Mouse (Mus musculus) small intestine, adult 2 months (tissue): Measurements from ENCODE around the gene Gap43.

Experiments used
- CTCF ChIP-seq: fragments of 200-500 bp; IDR thresholded peaks from 2 replicates; pipeline ENCODE4 v1.5.1; 2012; ENCODE audit warnings: low read depth, mild to moderate bottlenecking, control low read depth, inconsistent platforms, low read length, moderate library complexity, mixed read lengths; ENCODE audit not compliant: insufficient replicate concordance, insufficient read length; ENCODE audit errors: extremely low read depth
- POLR2A ChIP-seq: fragments of 200-500 bp; IDR thresholded peaks from 2 replicates; pipeline ENCODE4 v1.6.1; 2012; ENCODE audit warnings: low read depth, mild to moderate bottlenecking, control low read depth, inconsistent platforms, low read length, moderate library complexity

- TF ChIP-seq CTCF = no peak
- TF ChIP-seq POLR2A = no peak
Observed at GRCm38 (mm10) chr16:42269587-42269967, 70.9 kb downstream of the Gap43 start.
